Mouse (Mus musculus) embryo, embryonic 10 days (tissue): Measurements from ENCODE around the gene Mapk13.
"Not testable (repeated sequence)": the region's sequence is repeated elsewhere in the genome, so short reads cannot be mapped to it uniquely, and the experiment has no call there.

ENCODE experiments used
- DNase-seq: peaks from one replicate; pipeline ENCODE4 v3.0.0-alpha.2; 2015; ENCODE audit warnings: low spot score

Gene Mapk13

GRCm38 (mm10) chr17:28814529-28815097 is 45.5 kb downstream of the Mapk13 start:
- no peak for DNase-seq

- DNase-seq, result no peak
Observed at GRCm38 (mm10) chr17:28815384-28816004, 46.4 kb downstream of the Mapk13 start.

GRCm38 (mm10) chr17:28816326-28816725 is 47.2 kb downstream of the Mapk13 start:
- not testable (repeated sequence) for DNase-seq

- DNase-seq, result no peak
Observed at GRCm38 (mm10) chr17:28816875-28817811, 48.0 kb downstream of the Mapk13 start.

- DNase-seq, result no peak
Observed at GRCm38 (mm10) chr17:28820189-28820588, 51.1 kb downstream of the Mapk13 start.

GRCm38 (mm10) chr17:28823004-28823745 is 54.1 kb downstream of the Mapk13 start:
- DNase-seq, result peak; percentile 26

GRCm38 (mm10) chr17:28823749-28824148 is 54.7 kb downstream of the Mapk13 start:
- no peak for DNase-seq

GRCm38 (mm10) chr17:28824896-28825295 is 55.8 kb downstream of the Mapk13 start:
- no peak for DNase-seq

- no peak for DNase-seq
Observed at GRCm38 (mm10) chr17:28825359-28826041, 56.4 kb downstream of the Mapk13 start.

- no peak for DNase-seq
Observed at GRCm38 (mm10) chr17:28827665-28828231, 58.7 kb downstream of the Mapk13 start.

GRCm38 (mm10) chr17:28829120-28829519 is 60.0 kb downstream of the Mapk13 start:
- peak; percentile 21 for DNase-seq
